Mouse (Mus musculus) C2C12 (cell line): Measurements from ENCODE around the gene Ago4.

Experiments
- CTCF ChIP-seq: IDR thresholded peaks from one replicate; pipeline ENCODE4 v1.5.1; 2011; ENCODE audit not compliant: control insufficient read depth, insufficient read depth, insufficient read length
- FOSL1 ChIP-seq: IDR thresholded peaks from one replicate; pipeline ENCODE4 v1.8.0; 2011; ENCODE audit warnings: mild to moderate bottlenecking, low read length; ENCODE audit not compliant: poor library complexity, insufficient read depth, severe bottlenecking
- MAX ChIP-seq: IDR thresholded peaks from one replicate; pipeline ENCODE4 v1.6.1; 2011; ENCODE audit warnings: mild to moderate bottlenecking, control low read depth
- MYOD1 ChIP-seq: IDR thresholded peaks from one replicate; pipeline ENCODE4 v1.6.1; 2011; ENCODE audit warnings: low read depth; ENCODE audit not compliant: control insufficient read depth, insufficient read length
- MYOG ChIP-seq: IDR thresholded peaks from one replicate; pipeline ENCODE4 v1.6.1; 2011; ENCODE audit not compliant: control insufficient read depth, insufficient read length; ENCODE audit errors: extremely low read depth
- USF1 ChIP-seq: IDR thresholded peaks from one replicate; pipeline ENCODE4 v1.6.1; 2011; ENCODE audit warnings: low read depth, mild to moderate bottlenecking, control low read depth, moderate library complexity

DNA sequence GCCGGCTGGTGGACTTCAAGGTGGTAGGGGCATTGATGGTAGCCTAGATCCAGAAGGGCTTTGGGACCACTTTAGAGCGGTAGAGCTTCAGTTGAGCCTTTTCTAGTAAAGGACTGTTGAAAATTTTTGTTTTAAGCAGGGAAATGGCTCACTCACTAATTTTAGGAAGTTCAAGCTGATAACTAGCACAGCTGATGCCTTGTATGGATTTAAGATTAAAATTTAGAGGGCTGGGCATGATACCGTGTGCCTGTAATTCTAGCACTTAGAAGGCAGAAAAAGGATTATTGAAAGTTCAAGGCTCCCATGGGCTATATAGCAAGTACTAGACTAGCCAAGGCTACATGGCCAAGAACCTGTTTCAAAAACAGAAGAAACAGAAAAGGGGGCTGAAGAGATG lies 36.5 kb upstream of the Ago4 start:
- no peak for TF ChIP-seq MYOG
- TF ChIP-seq CTCF, result no peak
- no peak for TF ChIP-seq USF1
- TF ChIP-seq MYOD1, result no peak
- no peak for TF ChIP-seq MAX
- no peak for TF ChIP-seq FOSL1
